Mouse (Mus musculus) ES-Bruce4 (cell line): Measurements from ENCODE around the gene Caly. TPM values are rescaled to one million over a fixed set of nuclear protein-coding genes. Genes with fewer than 3 reads are reported as not detected.
A peak's percentile ranks its signal among the peaks of the same experiment; 100 is the strongest.

Experiments used
- H3K27ac ChIP-seq: 2 replicates; pipeline ENCODE4 v1.5.1; 2012; ENCODE audit warnings: low read length, inconsistent platforms; ENCODE audit not compliant: insufficient read depth
- H3K27me3 ChIP-seq: 2 replicates; pipeline ENCODE4 v1.6.1; 2012; ENCODE audit warnings: mild to moderate bottlenecking, low read length, inconsistent platforms; ENCODE audit not compliant: control insufficient read depth, poor library complexity, insufficient read depth, severe bottlenecking
- H3K36me3 ChIP-seq: 2 replicates; pipeline ENCODE4 v1.6.1; 2012; ENCODE audit warnings: inconsistent platforms, mild to moderate bottlenecking, low read length, moderate library complexity; ENCODE audit not compliant: control insufficient read depth, poor library complexity, insufficient read depth, severe bottlenecking
- H3K4me1 ChIP-seq: one replicate; pipeline ENCODE4 v1.8.1; 2011; ENCODE audit warnings: low read length; ENCODE audit not compliant: control insufficient read depth, insufficient read depth
- H3K4me3 ChIP-seq: 2 replicates; pipeline ENCODE4 v1.5.1; 2011; ENCODE audit warnings: low read depth, mild to moderate bottlenecking, low read length
- H3K9ac ChIP-seq: 2 replicates; pipeline ENCODE4 v1.6.1; 2012; ENCODE audit warnings: low read depth, mild to moderate bottlenecking, inconsistent platforms; ENCODE audit not compliant: poor library complexity, severe bottlenecking
- H3K9me3 ChIP-seq: replicated peaks from 2 replicates; pipeline ENCODE4 v1.6.1; 2012; ENCODE audit warnings: mild to moderate bottlenecking, low read length, inconsistent platforms; ENCODE audit not compliant: control insufficient read depth, poor library complexity, insufficient read depth, severe bottlenecking
- CTCF ChIP-seq: IDR thresholded peaks from one replicate; pipeline ENCODE4 v1.8.1; 2011; ENCODE audit warnings: low read depth, low read length
- EP300 ChIP-seq: IDR thresholded peaks from 2 replicates; pipeline ENCODE4 v1.6.1; 2011; ENCODE audit warnings: low read depth, low read length; ENCODE audit not compliant: insufficient read depth
- POLR2A ChIP-seq: IDR thresholded peaks from one replicate; pipeline ENCODE4 v1.8.1; 2011; ENCODE audit warnings: low read length; ENCODE audit not compliant: insufficient read depth
- polyA plus RNA-seq: library from polyadenylated mRNA; stranded (reverse); fragments of >200 nt; gene quantifications from 2 replicates; pipeline ENCODE4 v1.2.4, GENCODE M21; 2011; ENCODE audit warnings: low read depth; ENCODE audit not compliant: missing spikeins, insufficient read depth, insufficient read length

The Caly gene
- polyA plus RNA-seq, 1 experiment: 0.84 TPM

DNA sequence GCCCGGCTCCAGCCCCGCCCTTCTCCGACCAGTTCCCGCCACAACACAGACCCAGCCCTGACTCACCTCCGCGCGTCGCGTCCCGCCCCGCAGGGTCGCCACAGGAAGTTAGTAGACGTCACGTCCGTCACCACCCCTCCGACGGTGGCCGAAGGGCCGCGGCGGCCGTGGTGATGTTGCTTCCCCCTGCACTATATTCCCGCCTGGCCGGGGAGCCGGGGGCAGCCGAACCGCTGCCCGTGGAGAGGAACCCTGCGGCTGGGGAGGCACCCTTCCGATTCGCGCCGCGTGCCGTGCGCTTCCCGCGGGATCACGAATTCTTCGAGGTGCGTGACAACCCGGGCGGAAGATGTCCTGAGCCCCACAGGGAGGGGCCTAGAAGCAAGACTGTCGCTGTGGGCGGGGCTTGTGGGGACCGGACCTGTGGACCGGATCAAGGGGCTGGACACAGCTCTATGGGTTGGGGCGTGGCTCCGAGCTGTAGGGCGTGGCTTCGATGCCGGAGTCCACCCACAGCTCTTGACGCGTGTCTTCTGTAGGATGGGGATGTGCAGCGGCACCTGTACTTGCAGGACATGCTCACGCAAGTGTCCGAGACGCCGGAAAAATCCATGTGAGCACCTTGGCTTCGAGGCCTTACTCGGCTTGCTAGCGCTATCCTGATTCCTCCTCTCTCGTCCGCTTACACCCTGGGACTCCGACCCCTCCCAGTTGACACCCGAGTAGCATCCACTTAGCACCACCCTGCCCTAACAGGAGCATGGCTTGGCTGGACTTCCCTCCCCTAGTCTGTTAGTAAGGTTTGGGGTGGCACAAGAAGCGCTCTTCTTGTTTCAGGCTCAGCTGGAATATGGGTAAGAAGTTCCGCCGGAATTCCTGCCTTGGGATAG lies 45.8 kb downstream of the Caly start, which contains the start of the genes Zfp511 and Tubgcp2:
Zfp511 (plus strand) TSS at position 111 of the 890 bp plus-strand sequence.
Tubgcp2 (minus strand) TSS at position 389 of the 890 bp plus-strand sequence.
- Histone ChIP-seq H3K4me1 (no peaks in the 10 kb centered on the region), H3K27ac (no peak within 1 kb of the TSS; the same call in 1 of the 2 replicates), H3K9me3 (no peaks in the 10 kb centered on the region), H3K9ac (peak within 1 kb of the TSS; percentile 76), H3K4me3 (peak within 1 kb of the TSS; percentile 77), H3K27me3 (no peaks in the 10 kb centered on the region), H3K36me3 (0 out of 2 replicates have a peak, but pooled peaks cover 4% of the 10 kb centered on the region)
- 0 out of 2 replicates have a peak, but pooled peaks have one; percentile 4 for TF ChIP-seq EP300
- TF ChIP-seq CTCF: no peak

DNA sequence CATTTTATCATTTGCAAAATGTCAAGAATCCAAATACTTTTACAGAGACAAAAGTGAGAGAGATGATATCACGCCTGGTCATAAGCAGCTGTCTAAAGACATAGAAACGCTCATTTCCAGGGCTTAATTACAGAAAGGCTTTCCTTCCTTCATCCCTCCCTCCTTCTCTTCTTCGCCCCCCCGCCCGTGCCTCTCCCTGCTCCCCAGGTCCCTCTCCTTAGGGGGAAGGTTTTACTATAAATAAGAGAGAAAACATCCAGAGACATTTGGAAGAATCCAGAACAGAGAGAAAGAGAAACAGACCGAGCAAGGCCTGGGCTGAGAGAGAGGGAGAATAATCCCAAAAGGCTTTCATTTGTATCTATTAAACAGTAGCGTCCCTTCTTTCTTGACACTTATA lies 46.9 kb downstream of the Caly start:
- Histone ChIP-seq H3K9ac (peak overlapping the region; percentile 76), H3K4me1 (no peaks in the 10 kb centered on the region), H3K27me3 (no peaks in the 10 kb centered on the region), H3K4me3 (peak overlapping the region; percentile 77), H3K9me3 (no peaks in the 10 kb centered on the region), H3K27ac (no peak overlapping the region), H3K36me3 (0 out of 2 replicates have a peak, but pooled peaks cover 7% of the 10 kb centered on the region)
- TF ChIP-seq EP300 (no peak), CTCF (no peak), POLR2A (no peak)

DNA sequence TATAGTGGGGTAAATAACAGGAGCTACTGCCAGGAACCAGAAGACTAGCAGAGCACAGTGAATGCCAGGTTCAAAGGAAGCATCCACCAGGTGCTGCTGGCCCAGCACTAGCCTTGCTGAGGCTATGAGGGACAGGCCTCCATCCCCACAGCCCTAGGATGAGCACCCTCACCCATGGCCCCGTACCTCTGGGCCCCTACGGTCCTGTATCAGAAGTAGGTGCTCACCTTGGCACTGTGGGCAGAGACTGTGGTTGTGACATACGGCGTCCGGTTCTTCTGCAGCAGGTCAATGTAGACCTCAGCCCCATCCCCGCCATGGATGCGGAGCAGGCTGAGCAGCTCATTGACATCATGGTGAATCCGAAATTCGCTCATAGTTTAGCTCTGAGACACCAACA lies 49.0 kb downstream of the Caly start:
- TF ChIP-seq CTCF: no peak
- TF ChIP-seq POLR2A: no peak
- no peak for TF ChIP-seq EP300
- Histone ChIP-seq H3K9me3 (no peaks in the 10 kb centered on the region), H3K27me3 (no peaks in the 10 kb centered on the region), H3K4me1 (no peaks in the 10 kb centered on the region), H3K4me3 (no peak overlapping the region), H3K36me3 (peaks cover 24% of the 10 kb centered on the region), H3K9ac (no peak overlapping the region), H3K27ac (no peak overlapping the region)

DNA sequence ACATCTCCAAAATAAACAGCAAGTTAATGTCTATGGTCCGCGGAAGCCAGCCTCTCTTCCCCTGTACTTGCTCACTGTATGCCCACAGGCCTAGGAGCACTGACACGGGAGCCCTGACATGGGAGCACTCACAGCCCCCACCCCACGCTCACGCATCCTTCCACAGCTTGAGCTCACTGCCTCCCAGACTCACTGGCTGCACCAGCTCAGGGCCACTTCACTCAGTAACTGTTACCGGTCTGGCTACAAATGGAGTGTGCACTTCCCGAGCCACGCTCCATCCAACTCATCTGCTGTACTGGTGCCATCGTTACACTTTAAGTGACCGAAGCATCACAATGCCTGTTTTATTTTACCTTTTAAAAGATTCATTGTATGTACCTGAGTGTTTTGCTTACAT lies 50.0 kb downstream of the Caly start:
- Histone ChIP-seq H3K9ac (no peak overlapping the region), H3K36me3 (peaks cover 29% of the 10 kb centered on the region), H3K27me3 (no peaks in the 10 kb centered on the region), H3K9me3 (no peaks in the 10 kb centered on the region), H3K27ac (no peak overlapping the region), H3K4me1 (no peaks in the 10 kb centered on the region), H3K4me3 (no peak overlapping the region)
- TF ChIP-seq CTCF (no peak), POLR2A (no peak), EP300 (no peak)

DNA sequence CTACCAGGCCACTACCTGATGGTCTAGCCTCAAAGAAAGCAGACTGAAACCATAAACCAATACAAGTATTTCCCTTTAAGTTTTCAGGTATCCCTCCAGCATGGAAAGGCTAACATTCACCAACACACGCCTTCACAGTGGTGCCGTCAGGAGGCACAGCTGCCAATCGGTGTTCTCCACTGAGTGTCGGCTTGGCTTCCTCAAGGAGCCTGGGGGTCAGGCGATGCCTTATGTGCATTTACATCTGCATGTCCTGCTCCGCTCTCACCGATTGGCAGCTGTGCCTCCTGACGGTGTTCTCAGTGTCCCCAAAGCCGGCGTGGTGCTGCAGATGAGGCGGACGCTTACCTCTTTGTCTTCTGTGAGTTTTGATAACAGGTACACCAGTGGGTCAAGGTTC lies 50.6 kb downstream of the Caly start:
- TF ChIP-seq EP300 (no peak), POLR2A (no peak), CTCF (no peak)
- no peaks in the 10 kb centered on the region for H3K27me3 ChIP-seq
- H3K9ac ChIP-seq: no peak overlapping the region
- no peak overlapping the region for H3K27ac ChIP-seq
- peaks cover 29% of the 10 kb centered on the region for H3K36me3 ChIP-seq
- no peaks in the 10 kb centered on the region for H3K9me3 ChIP-seq
- no peak overlapping the region for H3K4me3 ChIP-seq
- no peaks in the 10 kb centered on the region for H3K4me1 ChIP-seq

Other genes starting within 250 kb of the Caly start
- not detected in 2 replicates for gene Adgra1, start 248.4 kb downstream of the Caly start, polyA plus RNA-seq
- gene Kndc1, start 187.9 kb downstream of the Caly start, polyA plus RNA-seq: 5.4 and 5.6 TPM in 2 replicates
- gene Utf1, start 138.8 kb downstream of the Caly start, polyA plus RNA-seq: 244 and 276 TPM in 2 replicates
- gene 6430531B16Rik, start 103.8 kb downstream of the Caly start, polyA plus RNA-seq: 3.6 and 3.9 TPM in 2 replicates
- gene Adam8, start 90.0 kb downstream of the Caly start, polyA plus RNA-seq: 9.2 and 10.6 TPM in 2 replicates
- 22.3 and 25.4 TPM in 2 replicates for gene Zfp511, start 46.2 kb downstream of the Caly start, polyA plus RNA-seq
- gene Tubgcp2, start 45.9 kb downstream of the Caly start, polyA plus RNA-seq: 36.3 and 38.3 TPM in 2 replicates
- gene Msx3, start 33.5 kb downstream of the Caly start, polyA plus RNA-seq: not detected in 2 replicates
- gene Prap1, start 10.8 kb upstream of the Caly start, polyA plus RNA-seq: not detected in 2 replicates
- gene Fuom, start 19.9 kb upstream of the Caly start, polyA plus RNA-seq: 24.1 and 30.6 TPM in 2 replicates
- gene Paox, start 33.3 kb upstream of the Caly start, polyA plus RNA-seq: 19.6 and 21.4 TPM in 2 replicates
- 107 and 109 TPM in 2 replicates for gene Echs1, start 33.9 kb upstream of the Caly start, polyA plus RNA-seq
- gene Mtg1, start 55.0 kb upstream of the Caly start, polyA plus RNA-seq: 43.2 and 44.0 TPM in 2 replicates
- gene Sprn, start 72.3 kb upstream of the Caly start, polyA plus RNA-seq: 0.24 TPM in 1 of 2 replicates, not detected in the other
- gene Olfr522, start 82.2 kb upstream of the Caly start, polyA plus RNA-seq: not detected in 2 replicates
- gene Olfr523, start 90.7 kb upstream of the Caly start, polyA plus RNA-seq: not detected in 2 replicates
- not detected in 2 replicates for gene Olfr524, start 123.4 kb upstream of the Caly start, polyA plus RNA-seq
- not detected in 2 replicates for gene Cd163l1, start 135.7 kb upstream of the Caly start, polyA plus RNA-seq
- not detected in 2 replicates for gene 5830411N06Rik, start 164.7 kb upstream of the Caly start, polyA plus RNA-seq
- gene Olfr525, start 238.3 kb upstream of the Caly start, polyA plus RNA-seq: not detected in 2 replicates